Mouse (Mus musculus) ES-Bruce4 (cell line): ENCODE measurements around the gene Fndc1. TPM values are rescaled to one million over a fixed set of nuclear protein-coding genes. Genes with fewer than 3 reads are reported as not detected.

Source experiments
- H3K27ac ChIP-seq: 2 replicates; pipeline ENCODE4 v1.5.1; 2012; ENCODE audit warnings: low read length, inconsistent platforms; ENCODE audit not compliant: insufficient read depth
- H3K27me3 ChIP-seq: 2 replicates; pipeline ENCODE4 v1.6.1; 2012; ENCODE audit warnings: mild to moderate bottlenecking, low read length, inconsistent platforms; ENCODE audit not compliant: control insufficient read depth, poor library complexity, insufficient read depth, severe bottlenecking
- H3K36me3 ChIP-seq: 2 replicates; pipeline ENCODE4 v1.6.1; 2012; ENCODE audit warnings: inconsistent platforms, mild to moderate bottlenecking, low read length, moderate library complexity; ENCODE audit not compliant: control insufficient read depth, poor library complexity, insufficient read depth, severe bottlenecking
- H3K4me1 ChIP-seq: one replicate; pipeline ENCODE4 v1.8.1; 2011; ENCODE audit warnings: low read length; ENCODE audit not compliant: control insufficient read depth, insufficient read depth
- H3K4me3 ChIP-seq: 2 replicates; pipeline ENCODE4 v1.5.1; 2011; ENCODE audit warnings: low read depth, mild to moderate bottlenecking, low read length
- H3K9ac ChIP-seq: 2 replicates; pipeline ENCODE4 v1.6.1; 2012; ENCODE audit warnings: low read depth, mild to moderate bottlenecking, inconsistent platforms; ENCODE audit not compliant: poor library complexity, severe bottlenecking
- H3K9me3 ChIP-seq: replicated peaks from 2 replicates; pipeline ENCODE4 v1.6.1; 2012; ENCODE audit warnings: mild to moderate bottlenecking, low read length, inconsistent platforms; ENCODE audit not compliant: control insufficient read depth, poor library complexity, insufficient read depth, severe bottlenecking
- CTCF ChIP-seq: IDR thresholded peaks from one replicate; pipeline ENCODE4 v1.8.1; 2011; ENCODE audit warnings: low read depth, low read length
- EP300 ChIP-seq: IDR thresholded peaks from 2 replicates; pipeline ENCODE4 v1.6.1; 2011; ENCODE audit warnings: low read depth, low read length; ENCODE audit not compliant: insufficient read depth
- POLR2A ChIP-seq: IDR thresholded peaks from one replicate; pipeline ENCODE4 v1.8.1; 2011; ENCODE audit warnings: low read length; ENCODE audit not compliant: insufficient read depth
- polyA plus RNA-seq: library from polyadenylated mRNA; stranded (reverse); fragments of >200 nt; gene quantifications from 2 replicates; pipeline ENCODE4 v1.2.4, GENCODE M21; 2011; ENCODE audit warnings: low read depth; ENCODE audit not compliant: missing spikeins, insufficient read depth, insufficient read length

The Fndc1 gene
- polyA plus RNA-seq, 1 experiment, result 4.3 TPM

GRCm38 (mm10) chr17:7857658-7858057 lies 30.6 kb upstream of the Fndc1 start:
- Histone ChIP-seq H3K4me3 (no peak overlapping the region), H3K4me1 (no peaks in the 10 kb centered on the region), H3K36me3 (no peaks in the 10 kb centered on the region), H3K27ac (no peak overlapping the region), H3K9me3 (no peaks in the 10 kb centered on the region), H3K27me3 (no peaks in the 10 kb centered on the region), H3K9ac (no peak overlapping the region)
- no peak for TF ChIP-seq CTCF
- TF ChIP-seq EP300, result no peak
- no peak for TF ChIP-seq POLR2A

DNA sequence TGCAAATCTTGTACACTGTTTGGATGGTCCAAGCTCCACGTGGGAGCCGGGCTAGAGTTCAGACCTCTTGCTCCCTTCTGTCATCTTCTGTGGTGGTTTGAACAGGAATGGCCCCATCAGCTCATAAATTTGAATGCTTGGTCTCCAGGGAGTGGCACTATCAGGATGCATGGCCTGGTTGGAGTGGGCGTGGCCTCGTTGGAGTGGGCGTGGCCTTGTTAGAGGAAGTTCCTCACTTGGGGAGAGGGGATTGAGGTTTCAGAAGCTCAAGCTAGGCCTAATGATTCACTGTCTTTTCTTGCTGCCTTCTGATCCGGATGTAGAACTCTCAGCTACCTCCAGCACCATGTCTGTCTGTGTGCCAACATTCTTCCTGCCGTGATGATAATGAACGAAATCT lies 28.7 kb upstream of the Fndc1 start:
- H3K36me3 ChIP-seq, result no peaks in the 10 kb centered on the region
- peaks cover 2% of the 10 kb centered on the region for H3K4me1 ChIP-seq
- no peak overlapping the region for H3K4me3 ChIP-seq
- H3K9me3 ChIP-seq, result no peaks in the 10 kb centered on the region
- H3K9ac ChIP-seq, result no peak overlapping the region
- TF ChIP-seq EP300 (no peak), POLR2A (no peak), CTCF (no peak)
- H3K27me3 ChIP-seq, result no peaks in the 10 kb centered on the region
- no peak overlapping the region for H3K27ac ChIP-seq

DNA sequence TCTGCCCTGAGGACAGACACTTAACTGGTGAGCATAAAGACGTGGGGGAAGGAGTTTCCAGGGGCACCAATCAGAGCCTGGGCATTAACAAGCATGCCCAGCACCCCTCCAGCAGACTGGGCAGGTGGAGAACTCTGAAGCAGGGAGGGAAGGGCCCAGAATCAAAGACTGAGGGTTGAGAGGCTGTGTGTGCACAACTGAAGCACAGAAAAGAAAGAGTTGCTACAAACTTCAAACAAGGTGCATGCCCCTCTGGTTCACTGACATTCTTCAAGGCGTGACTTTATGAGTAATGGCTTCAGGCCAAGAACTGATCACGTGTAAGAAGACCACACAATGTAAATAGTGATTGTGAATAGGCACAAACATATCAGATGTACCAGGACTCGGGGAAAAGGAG lies 24.9 kb upstream of the Fndc1 start:
- Histone ChIP-seq H3K4me3 (no peak overlapping the region), H3K4me1 (peaks cover 2% of the 10 kb centered on the region), H3K36me3 (no peaks in the 10 kb centered on the region), H3K9me3 (no peaks in the 10 kb centered on the region), H3K27me3 (no peaks in the 10 kb centered on the region), H3K27ac (no peak overlapping the region), H3K9ac (no peak overlapping the region)
- TF ChIP-seq EP300 (no peak), CTCF (no peak), POLR2A (no peak)

DNA sequence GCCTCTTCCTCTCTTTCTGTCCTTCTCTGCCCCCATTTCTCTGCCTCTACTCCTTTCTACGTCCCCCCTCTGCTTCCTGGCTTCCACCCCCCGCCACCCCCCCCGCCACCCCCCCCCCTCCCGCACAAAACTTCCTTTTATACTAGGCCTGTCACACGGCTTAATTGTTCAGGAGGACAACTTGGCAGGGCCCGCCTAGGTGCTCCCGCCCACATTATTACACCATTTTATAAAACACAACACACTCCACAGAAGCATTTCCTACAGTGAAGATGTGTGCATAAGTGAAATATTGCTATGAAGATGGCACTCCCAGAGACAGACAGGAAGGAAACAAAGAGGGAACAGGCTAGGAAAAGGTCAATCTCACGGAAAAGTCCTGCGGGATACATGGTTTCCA lies 24.4 kb upstream of the Fndc1 start:
- TF ChIP-seq CTCF (no peak), EP300 (no peak), POLR2A (no peak)
- Histone ChIP-seq H3K27me3 (no peaks in the 10 kb centered on the region), H3K27ac (no peak overlapping the region), H3K4me3 (no peak overlapping the region), H3K9me3 (no peaks in the 10 kb centered on the region), H3K9ac (no peak overlapping the region), H3K36me3 (no peaks in the 10 kb centered on the region), H3K4me1 (peaks cover 2% of the 10 kb centered on the region)

GRCm38 (mm10) chr17:7850246-7850645 lies 23.1 kb upstream of the Fndc1 start:
- H3K4me1 ChIP-seq, result peaks cover 2% of the 10 kb centered on the region
- H3K9me3 ChIP-seq, result no peaks in the 10 kb centered on the region
- TF ChIP-seq CTCF (no peak), POLR2A (no peak), EP300 (no peak)
- no peak overlapping the region for H3K27ac ChIP-seq
- no peak overlapping the region for H3K4me3 ChIP-seq
- no peaks in the 10 kb centered on the region for H3K36me3 ChIP-seq
- H3K9ac ChIP-seq, result no peak overlapping the region
- no peaks in the 10 kb centered on the region for H3K27me3 ChIP-seq

DNA sequence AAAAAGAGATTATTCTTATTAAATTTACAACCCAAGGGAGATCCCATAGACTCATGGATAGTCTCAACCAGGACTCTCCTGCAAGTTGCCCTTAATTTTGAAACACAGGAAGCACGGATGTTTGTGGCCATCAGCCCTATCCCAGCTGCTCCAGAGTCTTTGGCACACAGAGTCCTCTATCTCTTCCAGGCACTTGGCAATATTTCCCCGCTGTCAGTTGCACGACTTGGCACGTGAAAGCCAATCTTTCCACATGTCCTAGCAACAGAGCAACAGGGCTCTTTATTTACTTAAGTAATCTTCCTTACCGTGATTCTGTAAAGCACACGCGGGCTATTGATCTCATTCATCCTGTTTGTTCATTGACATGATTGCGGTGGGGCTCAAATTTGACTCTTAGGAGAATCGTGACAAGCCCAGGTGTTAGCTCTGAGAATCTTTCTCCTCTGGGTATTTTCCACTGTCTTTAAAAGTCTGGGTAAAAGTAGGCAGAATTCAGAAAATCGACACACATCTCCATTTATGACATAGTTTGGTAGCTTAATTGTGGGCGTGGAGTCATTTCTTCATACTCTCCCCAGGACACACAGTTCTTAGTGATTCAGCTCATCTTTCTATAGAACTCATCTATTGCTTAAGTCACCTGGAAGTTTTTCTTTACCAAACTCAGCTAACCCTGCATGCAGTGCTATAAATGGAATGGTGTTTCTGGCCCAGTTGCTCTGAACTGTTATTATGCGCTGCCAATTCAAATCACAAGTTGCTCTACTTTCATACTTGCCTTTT lies 13.6 kb upstream of the Fndc1 start:
- Histone ChIP-seq H3K27me3 (no peaks in the 10 kb centered on the region), H3K4me1 (no peaks in the 10 kb centered on the region), H3K9me3 (peaks cover 3% of the 10 kb centered on the region; the same call in 1 of the 2 replicates), H3K4me3 (no peak overlapping the region), H3K36me3 (no peaks in the 10 kb centered on the region), H3K27ac (no peak overlapping the region), H3K9ac (no peak overlapping the region)
- TF ChIP-seq CTCF (no peak), POLR2A (no peak), EP300 (no peak)
